Mouse (Mus musculus): ENCODE results near the gene Ulk2. TPM values are rescaled to one million over a fixed set of nuclear protein-coding genes. Genes with fewer than 3 reads are reported as not detected.

Ulk2 gene
- polyA plus RNA-seq, 1 experiment from 2014 or later, result 19.2 TPM

DNA sequence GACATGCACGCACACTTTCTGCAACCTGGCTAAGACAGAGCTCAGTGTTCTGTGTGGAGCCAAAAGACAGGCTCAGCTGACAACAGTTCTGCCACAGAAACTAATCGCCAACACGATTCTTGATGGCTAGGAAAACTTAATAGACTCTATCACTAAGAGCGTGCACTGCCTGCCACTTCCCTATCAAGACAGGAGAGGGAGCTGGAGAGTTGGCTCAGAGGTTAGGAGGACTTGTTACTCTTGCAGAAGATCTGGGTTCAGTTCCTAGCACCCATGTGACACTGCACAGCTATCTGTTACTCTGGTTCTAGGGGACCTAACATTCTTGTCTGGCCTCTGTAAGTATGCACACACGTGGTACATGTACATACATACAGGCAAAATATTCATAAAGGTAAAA lies 103.3 kb downstream of the Ulk2 start:
- Histone ChIP-seq H3K9me3 (ENCODE audit: control insufficient read depth, low read depth, low read length) (no peaks in the 10 kb centered on the region), H3K4me1 (ENCODE audit: control insufficient read depth, insufficient read depth, low read length) (no peaks in the 10 kb centered on the region), H3K9ac (replicated peaks; ENCODE audit: low read depth, low read length) (no peak overlapping the region), H3K4me3 (ENCODE audit: low read depth, low read length) (no peak overlapping the region), H3K36me3 (ENCODE audit: control insufficient read depth, insufficient read depth, low read length) (peaks cover 56% of the 10 kb centered on the region), H3K4me2 (replicated peaks; ENCODE audit: low read depth, low read length) (no peak overlapping the region), H3K27me3 (ENCODE audit: control insufficient read depth, insufficient read depth, low read length) (no peaks in the 10 kb centered on the region), H3K27ac (ENCODE audit: low read length) (no peak overlapping the region)
- ATAC-seq (ENCODE audit: insufficient number of reproducible peaks, insufficient read depth, low FRiP score, low read depth), result no peak
- 82% methylated on average over 5 of the region's 5 CpGs for WGBS

DNA sequence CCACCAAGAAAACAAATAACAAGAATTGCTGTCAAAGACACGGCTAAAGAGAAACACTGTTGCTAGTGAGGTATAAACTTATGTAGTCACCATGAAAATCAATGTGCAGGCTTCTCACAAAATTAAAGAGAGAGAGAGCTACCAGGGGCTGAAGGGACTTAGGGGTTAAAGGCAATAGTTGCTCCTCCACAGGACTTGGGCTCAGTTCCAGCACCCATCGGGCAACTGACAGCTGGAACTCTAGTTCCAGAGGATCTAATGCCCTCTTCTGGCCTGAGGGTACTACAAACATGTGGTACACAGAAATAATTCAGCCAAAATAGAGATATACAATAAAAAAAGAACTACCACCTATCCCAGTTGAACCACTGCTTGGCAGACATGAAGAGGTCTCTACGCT lies 107.7 kb downstream of the Ulk2 start:
- Histone ChIP-seq H3K27me3 (ENCODE audit: control insufficient read depth, insufficient read depth, low read length) (no peaks in the 10 kb centered on the region), H3K9me3 (ENCODE audit: control insufficient read depth, low read depth, low read length) (no peaks in the 10 kb centered on the region), H3K27ac (ENCODE audit: low read length) (no peak overlapping the region), H3K4me1 (ENCODE audit: control insufficient read depth, insufficient read depth, low read length) (no peaks in the 10 kb centered on the region), H3K4me2 (replicated peaks; ENCODE audit: low read depth, low read length) (no peak overlapping the region), H3K36me3 (ENCODE audit: control insufficient read depth, insufficient read depth, low read length) (peaks cover 37% of the 10 kb centered on the region), H3K9ac (replicated peaks; ENCODE audit: low read depth, low read length) (no peak overlapping the region), H3K4me3 (ENCODE audit: low read depth, low read length) (no peak overlapping the region)
- no peak for ATAC-seq (ENCODE audit: insufficient number of reproducible peaks, insufficient read depth, low FRiP score, low read depth)
- WGBS, result 61% methylated on average over 3 of the region's 3 CpGs

DNA sequence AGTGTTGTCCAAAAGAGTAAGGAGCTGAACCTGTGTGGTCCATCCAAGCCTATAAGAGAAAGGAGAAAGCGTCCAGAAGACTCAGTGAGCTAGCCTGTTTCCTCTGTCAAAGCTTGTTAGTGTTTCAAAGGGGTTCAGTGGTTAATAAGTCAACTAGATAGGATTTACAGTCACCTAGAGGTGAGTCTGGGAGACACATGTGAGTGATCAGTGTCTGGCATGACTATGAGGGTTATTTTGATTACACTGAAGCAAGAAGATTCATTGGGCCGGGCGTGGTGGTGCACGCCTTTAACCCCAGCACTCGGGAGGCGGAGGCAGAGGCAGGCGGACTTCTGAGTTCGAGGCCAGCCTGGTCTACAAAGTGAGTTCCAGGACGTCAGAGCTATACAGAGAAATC lies 109.1 kb downstream of the Ulk2 start:
- H3K9ac ChIP-seq (replicated peaks; ENCODE audit: low read depth, low read length), result no peak overlapping the region
- no peaks in the 10 kb centered on the region for H3K9me3 ChIP-seq (ENCODE audit: control insufficient read depth, low read depth, low read length)
- 94% methylated on average over 9 of the region's 9 CpGs for WGBS
- no peaks in the 10 kb centered on the region for H3K4me1 ChIP-seq (ENCODE audit: control insufficient read depth, insufficient read depth, low read length)
- H3K4me2 ChIP-seq (replicated peaks; ENCODE audit: low read depth, low read length), result no peak overlapping the region
- H3K36me3 ChIP-seq (ENCODE audit: control insufficient read depth, insufficient read depth, low read length), result peaks cover 35% of the 10 kb centered on the region
- no peak overlapping the region for H3K4me3 ChIP-seq (ENCODE audit: low read depth, low read length)
- no peak overlapping the region for H3K27ac ChIP-seq (ENCODE audit: low read length)
- no peaks in the 10 kb centered on the region for H3K27me3 ChIP-seq (ENCODE audit: control insufficient read depth, insufficient read depth, low read length)
- ATAC-seq (ENCODE audit: insufficient number of reproducible peaks, insufficient read depth, low FRiP score, low read depth), result no peak

DNA sequence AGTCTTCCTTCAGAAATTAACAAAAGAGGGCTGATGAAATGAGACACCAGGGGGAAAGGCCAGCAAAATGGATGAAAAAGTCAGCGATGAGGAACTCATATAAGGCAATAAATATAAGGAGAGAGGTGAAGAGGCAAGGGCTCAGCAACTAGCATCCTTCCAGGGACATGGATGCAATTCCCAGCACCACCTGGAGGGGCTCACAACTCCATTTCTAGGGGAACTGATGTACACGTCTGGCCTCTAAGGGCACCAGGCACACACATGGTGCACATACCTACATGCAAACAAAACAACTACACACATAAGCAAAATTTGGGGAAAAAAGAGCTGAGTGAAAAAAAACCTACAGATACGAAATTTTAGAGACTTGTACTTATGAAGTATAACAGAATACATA lies 110.4 kb downstream of the Ulk2 start:
- 64% methylated on average over 3 of the region's 3 CpGs for WGBS

DNA sequence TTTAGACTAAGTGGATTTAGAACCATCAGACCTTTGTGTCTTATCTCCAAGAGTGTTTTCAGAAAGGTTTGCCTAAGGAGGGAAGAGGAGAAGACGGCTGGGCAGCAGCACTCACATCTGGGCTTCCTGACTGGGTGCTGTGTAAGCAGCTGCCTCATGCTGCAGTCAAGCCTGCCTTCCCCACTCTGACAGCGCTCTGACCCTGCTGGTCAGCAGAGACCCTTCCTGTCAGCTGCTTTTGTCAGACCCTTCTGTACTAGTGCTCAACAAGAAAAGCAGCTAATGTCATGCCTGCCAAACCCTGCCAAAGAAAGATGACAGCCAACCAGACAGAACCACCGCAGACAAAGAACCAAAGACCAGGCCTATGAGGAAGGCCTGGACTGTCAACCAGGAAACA lies 111.1 kb downstream of the Ulk2 start:
- H3K4me3 ChIP-seq (ENCODE audit: low read depth, low read length), result no peak overlapping the region
- H3K27ac ChIP-seq (ENCODE audit: low read length), result no peak overlapping the region
- H3K36me3 ChIP-seq (ENCODE audit: control insufficient read depth, insufficient read depth, low read length), result peaks cover 38% of the 10 kb centered on the region
- no peaks in the 10 kb centered on the region for H3K9me3 ChIP-seq (ENCODE audit: control insufficient read depth, low read depth, low read length)
- WGBS, result 81% methylated on average over 3 of the region's 3 CpGs
- ATAC-seq (ENCODE audit: insufficient number of reproducible peaks, insufficient read depth, low FRiP score, low read depth), result no peak
- H3K27me3 ChIP-seq (ENCODE audit: control insufficient read depth, insufficient read depth, low read length), result no peaks in the 10 kb centered on the region
- no peak overlapping the region for H3K9ac ChIP-seq (replicated peaks; ENCODE audit: low read depth, low read length)
- H3K4me1 ChIP-seq (ENCODE audit: control insufficient read depth, insufficient read depth, low read length), result no peaks in the 10 kb centered on the region
- H3K4me2 ChIP-seq (replicated peaks; ENCODE audit: low read depth, low read length), result no peak overlapping the region

More for the DNA sequence above, 110.4 kb downstream of the Ulk2 start:
- Histone ChIP-seq H3K4me2 (replicated peaks; ENCODE audit: low read depth, low read length) (no peak overlapping the region), H3K4me1 (ENCODE audit: control insufficient read depth, insufficient read depth, low read length) (no peaks in the 10 kb centered on the region), H3K27ac (ENCODE audit: low read length) (no peak overlapping the region), H3K36me3 (ENCODE audit: control insufficient read depth, insufficient read depth, low read length) (peaks cover 34% of the 10 kb centered on the region), H3K9me3 (ENCODE audit: control insufficient read depth, low read depth, low read length) (no peaks in the 10 kb centered on the region), H3K27me3 (ENCODE audit: control insufficient read depth, insufficient read depth, low read length) (no peaks in the 10 kb centered on the region), H3K9ac (replicated peaks; ENCODE audit: low read depth, low read length) (no peak overlapping the region), H3K4me3 (ENCODE audit: low read depth, low read length) (no peak overlapping the region)
- no peak for ATAC-seq (ENCODE audit: insufficient number of reproducible peaks, insufficient read depth, low FRiP score, low read depth)

DNA sequence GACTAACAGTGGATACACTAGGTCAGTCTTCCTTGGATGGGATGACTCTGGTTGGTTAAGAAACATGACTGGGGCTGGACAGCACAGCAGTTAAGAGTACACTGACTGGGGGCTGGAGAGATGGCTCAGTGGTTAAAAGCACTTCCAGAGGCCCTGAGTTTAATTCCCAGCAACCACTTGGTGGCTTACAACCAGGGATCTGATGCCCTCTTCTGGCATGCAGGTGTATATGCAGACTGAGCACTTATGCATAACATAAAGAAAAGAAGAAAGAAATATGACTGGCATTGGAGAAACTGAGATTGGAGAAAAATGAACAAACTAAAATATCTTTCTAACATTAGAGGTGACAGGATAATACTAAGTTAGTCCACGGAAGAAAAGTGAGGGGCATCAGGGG lies 114.4 kb downstream of the Ulk2 start:
- ATAC-seq (ENCODE audit: insufficient number of reproducible peaks, insufficient read depth, low FRiP score, low read depth), result no peak
- Histone ChIP-seq H3K9ac (replicated peaks; ENCODE audit: low read depth, low read length) (no peak overlapping the region), H3K4me1 (ENCODE audit: control insufficient read depth, insufficient read depth, low read length) (no peaks in the 10 kb centered on the region), H3K9me3 (ENCODE audit: control insufficient read depth, low read depth, low read length) (no peaks in the 10 kb centered on the region), H3K27ac (ENCODE audit: low read length) (no peak overlapping the region), H3K4me3 (ENCODE audit: low read depth, low read length) (no peak overlapping the region), H3K4me2 (replicated peaks; ENCODE audit: low read depth, low read length) (no peak overlapping the region), H3K36me3 (ENCODE audit: control insufficient read depth, insufficient read depth, low read length) (peaks cover 59% of the 10 kb centered on the region), H3K27me3 (ENCODE audit: control insufficient read depth, insufficient read depth, low read length) (no peaks in the 10 kb centered on the region)
- WGBS, result 97% methylated on average over 1 of the region's 1 CpGs

DNA sequence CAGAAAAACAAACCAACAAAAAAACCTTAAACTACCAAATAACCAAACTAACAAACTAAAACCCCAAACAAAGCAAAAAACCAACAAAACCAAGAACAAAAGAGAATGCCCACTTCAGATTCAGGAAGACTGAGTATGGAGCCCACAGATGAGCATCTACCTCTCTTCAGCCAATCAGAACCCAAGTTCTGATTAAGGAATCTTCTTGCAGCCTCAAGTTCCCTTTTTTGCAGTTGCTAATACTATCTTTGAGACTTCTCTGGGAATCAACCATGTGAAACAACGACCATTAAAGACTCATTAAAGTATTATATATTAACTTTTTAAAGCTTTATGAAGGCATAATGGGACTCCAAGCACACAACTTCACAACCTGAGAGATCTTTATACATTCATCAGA lies 117.6 kb downstream of the Ulk2 start:
- no peak overlapping the region for H3K4me3 ChIP-seq (ENCODE audit: low read depth, low read length)
- H3K4me1 ChIP-seq (ENCODE audit: control insufficient read depth, insufficient read depth, low read length), result no peaks in the 10 kb centered on the region
- H3K36me3 ChIP-seq (ENCODE audit: control insufficient read depth, insufficient read depth, low read length), result peaks cover 67% of the 10 kb centered on the region
- H3K9me3 ChIP-seq (ENCODE audit: control insufficient read depth, low read depth, low read length), result no peaks in the 10 kb centered on the region
- WGBS, result 89% methylated on average over 1 of the region's 1 CpGs
- no peaks in the 10 kb centered on the region for H3K27me3 ChIP-seq (ENCODE audit: control insufficient read depth, insufficient read depth, low read length)
- H3K4me2 ChIP-seq (replicated peaks; ENCODE audit: low read depth, low read length), result no peak overlapping the region
- H3K9ac ChIP-seq (replicated peaks; ENCODE audit: low read depth, low read length), result no peak overlapping the region
- no peak overlapping the region for H3K27ac ChIP-seq (ENCODE audit: low read length)
- ATAC-seq (ENCODE audit: insufficient number of reproducible peaks, insufficient read depth, low FRiP score, low read depth), result no peak

DNA sequence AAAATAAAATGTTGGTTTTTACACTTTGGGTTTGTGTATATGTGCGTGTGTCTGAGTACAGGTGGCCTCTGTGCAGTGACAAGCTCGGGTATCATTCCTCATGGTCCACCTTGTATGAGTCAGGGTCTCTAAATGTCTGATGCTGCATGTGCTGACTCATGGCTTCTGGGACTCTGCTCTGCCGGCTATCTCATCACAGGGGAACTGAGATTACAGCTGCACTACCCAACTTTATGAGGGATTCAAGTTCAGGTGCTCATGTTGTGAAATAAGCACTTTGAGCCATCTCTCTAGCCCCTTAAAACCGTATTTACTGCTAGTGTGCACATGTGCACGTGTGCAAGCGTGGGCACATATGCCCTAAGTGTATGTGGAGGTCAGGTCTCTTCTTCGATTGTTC lies 122.2 kb downstream of the Ulk2 start:
- H3K27ac ChIP-seq (ENCODE audit: low read length), result no peak overlapping the region
- no peaks in the 10 kb centered on the region for H3K4me1 ChIP-seq (ENCODE audit: control insufficient read depth, insufficient read depth, low read length)
- H3K36me3 ChIP-seq (ENCODE audit: control insufficient read depth, insufficient read depth, low read length), result peaks cover 65% of the 10 kb centered on the region
- no peak overlapping the region for H3K4me2 ChIP-seq (replicated peaks; ENCODE audit: low read depth, low read length)
- no peaks in the 10 kb centered on the region for H3K27me3 ChIP-seq (ENCODE audit: control insufficient read depth, insufficient read depth, low read length)
- WGBS, result 85% methylated on average over 7 of the region's 7 CpGs
- no peak for ATAC-seq (ENCODE audit: insufficient number of reproducible peaks, insufficient read depth, low FRiP score, low read depth)
- no peaks in the 10 kb centered on the region for H3K9me3 ChIP-seq (ENCODE audit: control insufficient read depth, low read depth, low read length)
- no peak overlapping the region for H3K9ac ChIP-seq (replicated peaks; ENCODE audit: low read depth, low read length)
- H3K4me3 ChIP-seq (ENCODE audit: low read depth, low read length), result no peak overlapping the region

DNA sequence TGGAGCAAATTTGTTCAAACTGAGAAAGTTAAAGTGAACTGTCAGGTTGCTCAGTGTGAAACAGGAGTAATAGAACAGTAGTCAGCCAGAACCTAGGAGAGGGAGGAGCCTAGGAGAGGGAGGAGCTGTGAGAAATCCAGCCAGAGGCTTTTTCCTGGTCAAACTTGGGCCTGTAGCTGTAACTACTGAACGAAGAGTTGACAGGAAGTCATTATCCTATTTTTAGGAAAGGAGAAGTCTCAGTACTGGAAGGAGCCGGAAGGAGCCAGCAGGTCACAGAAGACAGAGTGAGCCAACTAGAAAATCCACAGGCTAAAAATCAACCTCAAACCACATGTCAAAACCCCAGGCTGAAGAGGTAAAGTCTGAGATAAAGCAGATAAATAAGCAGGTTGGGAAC lies 126.8 kb downstream of the Ulk2 start:
- H3K9me3 ChIP-seq (ENCODE audit: control insufficient read depth, low read depth, low read length), result no peaks in the 10 kb centered on the region
- ATAC-seq (ENCODE audit: insufficient number of reproducible peaks, insufficient read depth, low FRiP score, low read depth), result no peak
- no peak overlapping the region for H3K27ac ChIP-seq (ENCODE audit: low read length)
- H3K9ac ChIP-seq (replicated peaks; ENCODE audit: low read depth, low read length), result no peak overlapping the region
- WGBS, result 45% methylated on average over 2 of the region's 2 CpGs
- no peak overlapping the region for H3K4me2 ChIP-seq (replicated peaks; ENCODE audit: low read depth, low read length)
- no peaks in the 10 kb centered on the region for H3K4me1 ChIP-seq (ENCODE audit: control insufficient read depth, insufficient read depth, low read length)
- H3K27me3 ChIP-seq (ENCODE audit: control insufficient read depth, insufficient read depth, low read length), result no peaks in the 10 kb centered on the region
- no peak overlapping the region for H3K4me3 ChIP-seq (ENCODE audit: low read depth, low read length)
- H3K36me3 ChIP-seq (ENCODE audit: control insufficient read depth, insufficient read depth, low read length), result peaks cover 31% of the 10 kb centered on the region
